Mouse (Mus musculus) olfactory bulb, adult 2 months (tissue): ENCODE results near the gene Spem1.

Experiments used
- CTCF ChIP-seq: fragments of 200-500 bp; IDR thresholded peaks from 2 replicates; pipeline ENCODE4 v1.5.1; 2012; ENCODE audit warnings: low read depth, mild to moderate bottlenecking, low read length, moderate library complexity; ENCODE audit not compliant: insufficient read depth
- POLR2A ChIP-seq: fragments of 200-500 bp; IDR thresholded peaks from 2 replicates; pipeline ENCODE4 v1.6.1; 2012; ENCODE audit warnings: mild to moderate bottlenecking, low read depth, low read length, moderate library complexity; ENCODE audit not compliant: insufficient read depth

- TF ChIP-seq POLR2A (no peak), CTCF (no peak)
Measured at GRCm38 (mm10) chr11:69835966-69836335, 14.0 kb upstream of the Spem1 start.
